Mouse (Mus musculus) kidney, postnatal 4 days (tissue): ENCODE measurements at regions not wholly inside any gene's neighbourhood (a gene's known extent, or its start where the extent isn't known, plus 50 kb on each side); places are given as distances from the start of the nearest gene placed in this dataset.

Source experiments
- DNase-seq, 2 experiments: peaks; one replicate each; pipeline ENCODE4 v3.0.0; 2021; ENCODE audit warnings: mixed read lengths in 2 of 2

DNA sequence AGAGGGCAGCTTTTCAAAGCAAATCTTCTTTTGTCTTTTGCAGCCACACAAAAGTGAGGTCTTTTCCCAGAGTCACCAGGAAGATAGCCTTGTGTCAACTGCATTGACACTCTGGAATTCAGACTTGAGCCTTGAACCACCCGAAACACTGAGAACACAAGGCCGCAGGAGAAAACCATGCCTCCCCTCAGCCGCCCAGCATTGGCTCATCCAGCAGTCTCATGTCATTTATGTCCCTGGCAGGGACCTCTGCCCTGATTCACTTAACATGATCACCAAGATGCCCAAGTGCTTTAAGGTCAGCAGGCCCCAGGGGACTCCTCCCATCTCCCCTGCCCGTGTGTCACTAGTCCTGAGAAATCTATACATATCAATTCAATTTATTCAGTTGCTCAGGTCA, 173.1 kb upstream of the Kdm8 start:
- no peak for DNase-seq

DNA sequence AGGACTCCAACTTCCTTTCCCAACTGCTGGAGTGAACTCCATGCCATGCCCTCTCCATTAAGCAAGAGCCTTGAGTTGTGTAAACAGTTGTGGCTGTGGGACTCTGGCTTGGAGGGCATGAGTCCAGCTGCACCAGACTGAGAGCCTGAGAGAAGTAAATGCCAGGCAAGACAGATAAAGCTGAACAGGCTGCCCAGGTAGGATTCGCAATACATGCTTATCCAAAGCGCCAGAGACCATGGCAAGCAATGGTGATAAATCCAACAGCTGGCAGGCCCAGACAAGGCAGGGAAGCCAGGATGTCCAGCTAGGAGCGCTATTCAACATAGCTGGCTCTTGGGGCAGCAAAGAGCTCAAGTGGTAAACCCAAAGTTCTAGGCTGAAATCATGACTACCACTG, 163.1 kb upstream of the Kdm8 start:
- no peak for DNase-seq

- DNase-seq = no peak
These were observed 149.2 kb upstream of the Kdm8 start for GRCm38 (mm10) chr7:125295226-125295625.

GRCm38 (mm10) chr7:125308433-125308832, 136.0 kb upstream of the Kdm8 start:
- no peak for DNase-seq

- no peak for DNase-seq
These were observed 133.5 kb upstream of the Kdm8 start for GRCm38 (mm10) chr7:125310971-125311370.

DNA sequence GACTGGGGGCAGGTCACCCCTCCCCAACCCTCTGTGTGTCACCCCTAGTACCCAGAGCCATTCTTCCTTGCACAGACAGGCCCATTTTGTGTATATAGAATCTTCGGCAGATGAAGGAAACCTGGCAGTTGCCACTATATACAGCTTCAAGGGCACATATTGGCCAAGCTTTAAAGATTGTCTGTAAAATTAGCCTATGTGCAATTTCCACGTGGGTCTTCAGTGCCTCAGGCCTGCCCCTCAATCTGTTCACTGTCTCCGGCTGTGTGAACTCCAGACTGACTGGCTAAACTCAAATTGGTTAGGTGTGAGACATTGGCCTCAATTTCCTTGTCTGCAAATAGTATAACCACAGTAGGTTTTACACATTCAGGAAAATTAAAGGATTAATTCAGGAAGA, 130.9 kb upstream of the Kdm8 start:
- DNase-seq = no peak

- DNase-seq = no peak
These were observed 109.7 kb upstream of the Kdm8 start for GRCm38 (mm10) chr7:125334769-125335168.

DNA sequence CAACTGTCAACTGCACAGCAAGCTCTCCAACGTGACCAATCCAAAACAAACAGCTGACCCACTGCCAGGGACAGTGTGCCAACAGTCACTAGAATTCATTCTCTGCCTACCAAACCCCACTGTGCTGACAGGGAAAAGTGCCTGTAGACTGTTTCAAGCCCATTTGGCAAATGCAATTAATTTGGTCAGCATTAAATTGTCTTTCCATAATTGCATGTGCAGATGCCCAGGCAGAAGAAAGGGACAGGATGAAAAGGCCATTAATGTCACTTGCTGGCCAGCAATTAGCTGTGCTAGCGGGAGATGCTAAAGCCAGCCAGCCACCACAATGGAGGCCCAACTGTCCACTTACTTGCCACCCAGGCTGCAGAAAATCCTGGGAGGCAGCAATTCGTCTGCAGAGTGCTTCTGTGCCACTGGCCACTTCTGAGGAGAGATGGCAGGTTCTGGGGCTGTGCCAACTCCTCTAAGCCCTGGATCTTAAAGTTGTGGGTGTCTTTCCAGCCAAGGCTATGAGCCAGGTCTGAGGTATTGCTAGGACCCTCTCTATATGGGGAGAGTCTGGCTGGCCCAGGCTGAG, 108.8 kb upstream of the Kdm8 start:
- DNase-seq = no peak

GRCm38 (mm10) chr7:125336826-125337225, 107.7 kb upstream of the Kdm8 start:
- no peak for DNase-seq

GRCm38 (mm10) chr7:125338177-125338751, 106.2 kb upstream of the Kdm8 start:
- DNase-seq = no peak

- DNase-seq = no peak
These were observed 104.1 kb upstream of the Kdm8 start for GRCm38 (mm10) chr7:125340326-125340905.

- no peak for DNase-seq
These were observed 94.9 kb upstream of the Kdm8 start for GRCm38 (mm10) chr7:125349606-125350005.

DNA sequence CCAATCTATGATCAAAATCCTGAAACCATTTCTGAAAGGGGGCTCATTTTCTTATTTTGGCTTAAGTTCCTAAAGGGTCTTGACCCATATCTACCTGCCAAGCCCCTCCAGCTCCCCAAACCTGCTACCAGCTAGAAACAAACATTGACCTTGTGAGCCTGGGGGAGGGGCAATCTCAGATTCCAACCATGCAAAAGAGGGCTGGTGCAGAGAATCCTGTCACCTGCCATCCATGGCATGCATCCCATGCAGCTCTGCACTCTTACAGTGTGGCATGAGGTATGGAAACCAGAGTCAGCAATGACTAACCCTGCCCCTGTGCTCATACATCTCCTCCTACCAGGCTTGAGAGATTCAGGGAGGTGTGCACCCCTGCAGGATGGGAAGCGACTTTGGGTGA, 90.3 kb upstream of the Kdm8 start:
- DNase-seq = no peak

- DNase-seq = peak; percentile 12 to 23
These were observed 89.5 kb upstream of the Kdm8 start for GRCm38 (mm10) chr7:125354956-125355355.

DNA sequence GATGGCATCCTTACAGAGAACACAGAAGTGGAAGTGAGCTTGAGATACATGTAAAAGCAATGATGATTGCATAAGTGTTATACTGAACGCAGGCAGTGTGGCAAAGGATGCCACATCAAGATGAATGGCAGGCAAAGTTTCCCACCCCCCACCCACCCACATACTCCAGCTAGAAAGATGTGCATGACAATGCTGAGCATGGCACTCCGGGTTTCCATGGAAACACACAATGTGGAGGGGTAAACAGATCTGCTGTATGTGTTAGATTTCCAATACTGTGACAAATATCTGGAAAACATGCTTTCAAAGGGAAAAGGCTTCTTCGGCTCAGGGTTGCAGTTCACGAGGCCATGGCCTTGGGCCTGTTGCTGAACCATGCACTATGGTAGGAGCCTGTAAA, 86.5 kb upstream of the Kdm8 start:
- no peak for DNase-seq

GRCm38 (mm10) chr7:125383021-125383420, 61.5 kb upstream of the Kdm8 start:
- no peak for DNase-seq

GRCm38 (mm10) chr7:125384171-125384570, 60.3 kb upstream of the Kdm8 start:
- DNase-seq = no peak

- DNase-seq = peak; percentile 6 to 19
These were observed 51.9 kb upstream of the Kdm8 start for GRCm38 (mm10) chr7:125392536-125392935.

- peak; percentile 14 to 30 for DNase-seq
These were observed 51.2 kb upstream of the Kdm8 start for GRCm38 (mm10) chr7:125393228-125393627.

DNA sequence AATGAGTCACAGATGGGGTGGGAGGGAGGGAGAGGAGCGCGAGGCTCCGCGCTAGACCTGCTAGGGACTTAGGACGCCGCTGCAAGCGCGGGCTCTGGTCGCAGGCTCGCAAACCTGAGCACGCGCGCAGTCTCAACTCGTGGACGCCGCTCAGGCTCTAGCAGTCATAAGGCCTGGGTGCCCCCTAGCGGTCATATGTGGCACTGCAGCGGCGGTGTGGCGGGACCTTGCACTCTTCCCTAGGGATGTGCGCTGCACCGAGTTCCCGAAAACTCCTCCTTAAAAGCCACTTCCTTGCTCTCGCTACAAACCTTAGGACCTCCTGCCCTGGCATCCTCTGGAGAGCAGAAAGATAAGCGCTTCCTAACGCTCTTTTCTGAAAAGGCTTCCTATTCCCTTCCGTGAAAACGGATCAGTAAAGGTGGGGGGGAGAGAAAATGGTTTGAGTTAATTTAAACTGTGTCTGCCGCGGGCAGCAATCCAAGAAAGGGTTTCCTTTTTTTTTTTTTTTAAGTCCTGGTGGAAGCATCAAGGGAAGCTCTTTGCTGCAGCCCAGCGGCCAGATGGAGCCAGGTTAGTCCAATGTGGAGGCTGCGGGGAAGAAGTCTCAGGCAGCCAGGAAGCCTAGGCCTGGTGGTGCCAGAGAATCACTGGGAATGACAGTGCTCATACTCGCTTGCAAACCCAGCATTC, 50.7 kb upstream of the Kdm8 start:
- DNase-seq = peak; percentile 98 to 100
